Mouse (Mus musculus): ENCODE measurements around the gene Zfp369. TPM values are rescaled to one million over a fixed set of nuclear protein-coding genes. Genes with fewer than 3 reads are reported as not detected.
"Not testable (repeated sequence)": the region's sequence is repeated elsewhere in the genome, so short reads cannot be mapped to it uniquely, and the experiment has no call there.

Gene Zfp369
- polyA plus RNA-seq, 1 experiment from 2014 or later: 9.0 TPM

DNA sequence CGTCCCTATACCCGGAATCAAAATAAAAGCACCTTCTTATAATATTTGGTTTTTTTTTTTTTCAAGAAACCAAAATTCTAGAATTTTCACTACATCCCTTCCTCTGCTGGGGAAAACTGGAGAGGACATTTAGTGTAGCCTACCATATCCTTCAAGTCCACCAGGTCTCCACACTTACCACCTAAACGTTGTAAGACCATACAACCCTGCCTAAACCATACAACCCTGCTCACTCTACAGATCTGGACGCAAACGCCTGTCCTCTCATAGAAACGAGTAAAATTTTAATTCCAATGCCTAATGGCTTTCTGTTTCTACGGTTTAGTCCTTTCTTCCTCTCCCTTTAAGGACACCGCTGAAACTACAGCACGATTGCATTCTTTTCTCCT is 626 bp upstream of the Zfp369 start:
- Histone ChIP-seq H3K4me2 (peak overlapping the region; percentile 66), H3K36me3 (peaks cover 11% of the 10 kb centered on the region; the same call in 1 of the 2 replicates), H3K9ac (peak overlapping the region; percentile 48; the same call in 1 of the 2 replicates), H3K9me3 (no peaks in the 10 kb centered on the region), H3K4me1 (no peaks in the 10 kb centered on the region), H3K4me3 (replicated peaks) (peak overlapping the region; percentile 76), H3K27ac (peak overlapping the region; percentile 91), H3K27me3 (replicated peaks) (no peaks in the 10 kb centered on the region)
- no peak for ATAC-seq (ENCODE audit: insufficient read depth, low FRiP score, low read depth)
- 8% methylated on average over 9 of the region's 9 CpGs for WGBS

DNA sequence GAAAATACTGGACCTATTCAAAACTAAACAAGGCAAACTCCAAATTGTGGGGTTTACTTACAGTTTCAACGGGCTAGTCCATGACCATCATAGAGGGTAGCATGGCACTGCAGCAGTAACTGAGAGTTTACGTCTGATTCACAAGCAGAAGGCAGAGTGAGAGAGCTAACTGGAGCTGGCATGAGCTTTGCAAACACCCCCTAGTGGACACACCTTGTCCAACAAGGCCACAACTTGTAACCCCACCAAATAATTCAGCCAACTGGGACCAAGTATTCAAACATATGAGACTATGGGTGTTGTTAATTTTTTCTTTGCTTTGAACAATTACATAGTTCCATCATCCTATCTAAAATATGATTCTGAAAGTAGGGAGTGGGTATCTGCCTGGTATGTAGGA is 8.2 kb downstream of the Zfp369 start:
- H3K9me3 ChIP-seq: peaks cover 3% of the 10 kb centered on the region; the same call in 1 of the 2 replicates
- H3K4me3 ChIP-seq (replicated peaks): no peak overlapping the region
- H3K4me2 ChIP-seq: no peak overlapping the region
- ATAC-seq (ENCODE audit: insufficient read depth, low FRiP score, low read depth): no peak
- H3K27ac ChIP-seq: no peak overlapping the region
- H3K4me1 ChIP-seq: no peaks in the 10 kb centered on the region
- no peak overlapping the region for H3K9ac ChIP-seq
- H3K36me3 ChIP-seq: peaks cover 47% of the 10 kb centered on the region
- 89% methylated on average over 2 of the region's 2 CpGs for WGBS
- H3K27me3 ChIP-seq (replicated peaks): no peaks in the 10 kb centered on the region

DNA sequence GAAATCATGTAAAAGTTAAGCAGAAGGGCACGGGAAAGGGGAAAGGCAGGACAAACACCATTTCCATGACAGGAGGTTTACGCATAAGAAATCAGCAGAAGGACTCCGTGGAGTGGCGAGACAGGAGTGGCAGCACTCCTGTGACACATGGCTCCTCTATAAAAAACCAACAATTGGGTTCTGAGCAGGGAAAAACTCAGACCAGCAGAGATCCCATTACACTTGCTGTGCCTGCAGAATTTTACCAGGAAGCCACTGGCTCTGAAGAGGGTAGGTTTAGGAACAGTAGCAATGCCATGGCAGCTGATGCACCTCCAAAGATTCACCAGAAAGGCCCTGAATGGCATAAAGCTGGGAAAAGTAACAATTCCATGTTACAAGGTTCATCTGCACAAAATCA is 17.7 kb downstream of the Zfp369 start:
- Histone ChIP-seq H3K4me3 (replicated peaks) (no peak overlapping the region), H3K27ac (no peak overlapping the region), H3K27me3 (replicated peaks) (no peaks in the 10 kb centered on the region), H3K9me3 (peaks cover 11% of the 10 kb centered on the region), H3K36me3 (peaks cover 64% of the 10 kb centered on the region), H3K9ac (no peak overlapping the region), H3K4me1 (no peaks in the 10 kb centered on the region), H3K4me2 (no peak overlapping the region)
- no peak for ATAC-seq (ENCODE audit: insufficient read depth, low FRiP score, low read depth)
- 97% methylated on average over 4 of the region's 4 CpGs for WGBS

DNA sequence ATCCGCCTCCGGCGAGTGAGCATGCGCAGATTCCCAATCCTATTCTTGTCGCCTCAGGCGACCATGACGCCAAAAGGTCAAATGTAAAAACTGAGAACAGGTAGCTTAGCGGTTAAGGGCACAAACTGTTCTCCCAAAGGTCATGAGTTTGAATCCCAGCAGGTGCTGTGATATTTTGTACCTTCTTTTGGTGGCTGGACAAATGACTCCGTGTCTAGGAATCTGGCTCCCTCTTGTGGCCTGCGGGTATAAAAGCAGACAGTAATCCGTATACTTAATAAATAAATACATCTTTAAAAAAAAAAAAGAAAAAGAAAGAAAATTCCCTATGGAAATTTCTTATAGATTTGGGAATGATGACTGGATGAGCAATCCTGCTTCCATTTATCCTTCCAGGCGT is 32.2 kb downstream of the Zfp369 start:
- H3K4me3 ChIP-seq (replicated peaks); H3K27ac ChIP-seq; H3K9ac ChIP-seq; ATAC-seq (ENCODE audit: insufficient read depth, low FRiP score, low read depth); H3K36me3 ChIP-seq; H3K9me3 ChIP-seq; H3K4me1 ChIP-seq; H3K27me3 ChIP-seq (replicated peaks): not testable (repeated sequence)
- peak overlapping the region; percentile 41 for H3K4me2 ChIP-seq
- WGBS: 29% methylated on average over 12 of the region's 12 CpGs

DNA sequence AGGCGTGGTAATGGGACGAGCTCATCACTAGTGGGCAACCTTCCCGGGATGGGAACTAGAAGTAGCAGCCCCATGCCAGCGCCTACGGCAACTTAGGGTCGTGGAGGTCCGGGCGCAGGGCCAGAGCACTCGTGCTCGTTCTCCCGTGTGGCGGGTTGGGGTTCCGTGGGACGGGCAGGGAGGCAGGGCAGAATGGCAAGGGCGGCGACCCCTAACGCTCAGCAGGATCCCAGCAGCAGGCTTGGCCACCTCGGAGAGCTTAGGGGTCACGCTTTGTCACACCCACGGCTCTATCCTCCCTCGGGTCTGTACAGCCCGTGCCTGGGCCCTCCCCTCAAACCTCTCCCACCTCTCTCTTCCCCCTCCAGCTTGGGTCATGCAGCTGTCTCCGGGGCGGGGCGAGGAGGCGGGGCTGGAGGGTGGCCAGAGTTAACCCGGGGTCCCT is 32.7 kb downstream of the Zfp369 start:
- H3K4me3 ChIP-seq (replicated peaks): no peak overlapping the region
- H3K27me3 ChIP-seq (replicated peaks): no peaks in the 10 kb centered on the region
- no peak overlapping the region for H3K9ac ChIP-seq
- ATAC-seq (ENCODE audit: insufficient read depth, low FRiP score, low read depth): peak; percentile 58
- H3K4me1 ChIP-seq: no peaks in the 10 kb centered on the region
- H3K9me3 ChIP-seq: no peaks in the 10 kb centered on the region
- H3K36me3 ChIP-seq: no peaks in the 10 kb centered on the region
- H3K27ac ChIP-seq: no peak overlapping the region
- peak overlapping the region; percentile 41 for H3K4me2 ChIP-seq
- WGBS: 27% methylated on average over 27 of the region's 27 CpGs

DNA sequence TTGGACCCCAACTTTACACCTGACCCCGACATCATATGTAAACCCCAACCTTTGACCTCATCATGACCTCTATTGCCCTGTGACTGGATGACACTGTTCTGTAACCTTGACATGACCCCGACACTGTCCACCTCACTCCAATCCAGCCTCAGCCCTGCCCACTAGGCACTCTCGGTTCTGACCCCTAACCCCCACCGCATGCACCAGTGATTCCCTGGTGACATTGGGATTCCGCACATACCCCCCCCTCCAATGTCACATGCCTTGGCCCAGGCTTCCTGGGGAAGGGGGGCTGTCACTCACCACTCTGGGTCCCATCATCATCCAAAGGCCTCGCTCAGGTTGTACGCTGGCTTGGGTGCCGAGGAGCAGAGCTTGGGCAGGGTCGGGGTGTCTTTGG is 33.2 kb downstream of the Zfp369 start:
- WGBS: 93% methylated on average over 9 of the region's 9 CpGs
- Histone ChIP-seq H3K4me2 (no peak overlapping the region), H3K4me1 (no peaks in the 10 kb centered on the region), H3K9me3 (no peaks in the 10 kb centered on the region), H3K36me3 (no peaks in the 10 kb centered on the region), H3K27me3 (replicated peaks) (no peaks in the 10 kb centered on the region), H3K9ac (no peak overlapping the region), H3K4me3 (replicated peaks) (no peak overlapping the region), H3K27ac (no peak overlapping the region)
- ATAC-seq (ENCODE audit: insufficient read depth, low FRiP score, low read depth): no peak

DNA sequence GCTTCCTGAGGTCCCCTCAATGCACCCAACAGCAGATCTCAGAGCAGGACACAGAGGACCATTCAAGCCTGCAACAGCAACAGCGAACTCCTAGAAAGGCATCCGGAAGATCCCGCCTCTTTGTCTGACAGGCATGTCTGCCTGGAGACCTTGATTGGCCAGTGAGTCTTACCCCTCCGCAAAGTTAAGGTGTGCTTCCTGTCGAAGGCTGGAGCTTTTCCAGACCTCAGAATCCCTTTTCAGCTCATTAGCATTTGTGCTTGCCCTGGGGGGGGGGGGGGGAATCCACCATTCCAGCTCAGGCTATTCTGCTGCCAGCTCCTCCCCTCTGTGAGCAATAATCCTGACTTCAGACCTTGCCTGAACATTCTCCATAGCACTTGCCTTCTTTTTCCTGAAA is 69.9 kb downstream of the Zfp369 start:
- H3K4me1 ChIP-seq; H3K27ac ChIP-seq; H3K9me3 ChIP-seq; H3K4me2 ChIP-seq; ATAC-seq (ENCODE audit: insufficient read depth, low FRiP score, low read depth); H3K27me3 ChIP-seq (replicated peaks); H3K4me3 ChIP-seq (replicated peaks); H3K9ac ChIP-seq; H3K36me3 ChIP-seq: not testable (repeated sequence)
- 42% methylated on average over 5 of the region's 5 CpGs for WGBS

DNA sequence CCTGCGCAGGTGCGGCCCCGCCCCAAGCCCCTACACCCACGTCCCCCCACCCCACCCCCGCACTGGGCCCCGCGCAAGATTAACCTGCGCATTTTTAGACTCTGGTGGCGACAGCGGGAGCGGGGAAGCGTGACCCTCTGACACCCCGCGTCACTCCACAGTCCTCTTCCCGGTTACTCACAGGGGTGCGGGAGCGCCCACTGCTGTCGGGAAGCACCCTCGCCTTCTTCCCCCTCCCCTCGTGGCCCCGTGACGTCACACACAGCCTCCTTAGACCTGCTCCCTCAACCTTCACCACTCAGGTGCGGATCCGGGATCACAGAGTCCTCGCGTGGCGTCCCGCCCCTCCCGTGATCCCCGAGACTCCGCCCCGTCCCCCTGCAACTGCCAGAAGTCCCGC is 73.2 kb downstream of the Zfp369 start:
- H3K27ac ChIP-seq; H3K9me3 ChIP-seq; H3K27me3 ChIP-seq (replicated peaks); H3K36me3 ChIP-seq; H3K4me3 ChIP-seq (replicated peaks); H3K9ac ChIP-seq; ATAC-seq (ENCODE audit: insufficient read depth, low FRiP score, low read depth); H3K4me1 ChIP-seq: not testable (repeated sequence)
- 9% methylated on average over 33 of the region's 33 CpGs for WGBS
- peak overlapping the region; percentile 42 for H3K4me2 ChIP-seq

Other genes with a start within 250 kb of the Zfp369 start
- gene Spata31d1c, start 245.8 kb upstream of the Zfp369 start, polyA plus RNA-seq (2015; fragmentation: Nextera tagmentation; extraction: Ambion mirVana): not detected in 2 replicates
- not detected in 2 replicates for gene Prss47, start 226.1 kb upstream of the Zfp369 start, polyA plus RNA-seq (2015; fragmentation: Nextera tagmentation; extraction: Ambion mirVana)
- 56.9 and 59.5 TPM in 2 replicates for gene Mfsd14b, start 165.8 kb upstream of the Zfp369 start, polyA plus RNA-seq (2015; fragmentation: Nextera tagmentation; extraction: Ambion mirVana)
- not detected in 2 replicates for gene Olfr465-ps1, start 140.7 kb upstream of the Zfp369 start, polyA plus RNA-seq (2015; fragmentation: Nextera tagmentation; extraction: Ambion mirVana)
- not detected in 2 replicates for gene Olfr466, start 128.6 kb upstream of the Zfp369 start, polyA plus RNA-seq (2015; fragmentation: Nextera tagmentation; extraction: Ambion mirVana)
- gene Nlrp4f, start 72.8 kb upstream of the Zfp369 start, polyA plus RNA-seq (2015; fragmentation: Nextera tagmentation; extraction: Ambion mirVana): not detected in 2 replicates
- not detected in 2 replicates for gene Gm10775, start 19.3 kb upstream of the Zfp369 start, polyA plus RNA-seq (2015; fragmentation: Nextera tagmentation; extraction: Ambion mirVana)
- gene Gm10139, start 233.9 kb downstream of the Zfp369 start, polyA plus RNA-seq (2015; fragmentation: Nextera tagmentation; extraction: Ambion mirVana): not detected in 2 replicates